Mouse (Mus musculus) stomach, postnatal 0 days (tissue): ENCODE results near the gene Birc7. TPM values are rescaled to one million over a fixed set of nuclear protein-coding genes. Genes with fewer than 3 reads are reported as not detected.

ENCODE experiments used
- ATAC-seq: fragments of 200-750 bp; cut with Nextera tagmentation; 2 replicates; pipeline ENCODE4 v1.8.0; 2017; ENCODE audit not compliant: low FRiP score, low TSS enrichment
- DNase-seq: peaks from one replicate; pipeline ENCODE4 v3.0.0-alpha.2; 2016; ENCODE audit warnings: low spot score
- H3K27ac ChIP-seq: fragments of 300-500 bp; sonication (generic); replicated peaks from 2 replicates; pipeline ENCODE4 v1.5.1; 2014; ENCODE audit warnings: mild to moderate bottlenecking, control low read depth
- H3K27me3 ChIP-seq: fragments of 300-500 bp; sonication (generic); 2 replicates; pipeline ENCODE4 v1.6.1; 2014; ENCODE audit warnings: low read length; ENCODE audit not compliant: control insufficient read depth, insufficient read depth
- H3K36me3 ChIP-seq: fragments of 300-500 bp; sonication (generic); 2 replicates; pipeline ENCODE4 v1.6.1; 2014; ENCODE audit warnings: low read length, mixed read lengths; ENCODE audit not compliant: control insufficient read depth, insufficient read depth
- H3K4me1 ChIP-seq: fragments of 300-500 bp; sonication (generic); replicated peaks from 2 replicates; pipeline ENCODE4 v1.6.1; 2014; ENCODE audit warnings: antibody characterized with exemption; ENCODE audit not compliant: control insufficient read depth, insufficient read depth
- H3K4me2 ChIP-seq: fragments of 300-500 bp; sonication (generic); replicated peaks from 2 replicates; pipeline ENCODE4 v1.6.1; 2014; ENCODE audit warnings: low read depth, mild to moderate bottlenecking, control low read depth, moderate library complexity
- H3K4me3 ChIP-seq: fragments of 300-500 bp; sonication (generic); 2 replicates; pipeline ENCODE4 v1.5.1; 2014; ENCODE audit warnings: low read depth, low read length, control low read depth
- H3K9ac ChIP-seq: fragments of 300-500 bp; sonication (generic); 2 replicates; pipeline ENCODE4 v1.6.1; 2014; ENCODE audit warnings: mild to moderate bottlenecking, low read length, control low read depth, mixed read lengths
- H3K9me3 ChIP-seq: fragments of 300-500 bp; sonication (generic); 2 replicates; pipeline ENCODE4 v1.6.1; 2016; ENCODE audit warnings: low read length; ENCODE audit not compliant: control insufficient read depth
- CTCF ChIP-seq: IDR thresholded peaks from 2 replicates; pipeline ENCODE4 v1.5.1; 2016; ENCODE audit warnings: antibody characterized with exemption, low read depth, mild to moderate bottlenecking, moderate library complexity
- EP300 ChIP-seq: optimal IDR thresholded peaks from 2 replicates; pipeline ENCODE3; 2016; ENCODE audit warnings: antibody characterized with exemption
- WGBS: fragments of 180-500 bp; shearing (Covaris S2); extraction: QIAGEN DNeasy Blood & Tissue Kit; methylation state at CpG from one replicate; pipeline ENCODE4 v1.1.7; 2014; 5-methylcytosine and 5-hydroxymethylcytosine counted together
- polyA plus RNA-seq: library from polyadenylated mRNA; unstranded; fragments of >200 nt; fragmentation: Nextera tagmentation; extraction: Ambion mirVana; gene quantifications from 2 replicates; pipeline ENCODE4 v1.2.1, GENCODE M21; 2015

Birc7 gene
- 0.06 and 0.11 TPM in 2 replicates for polyA plus RNA-seq

GRCm38 (mm10) chr2:180928723-180929122 is at the start of gene Birc7:
Gene Birc7 (plus strand): TSS chr2:180929023.
- Histone ChIP-seq H3K4me1 (no peaks in the 10 kb centered on the region), H3K4me3 (no peak within 1 kb of the TSS), H3K9me3 (no peaks in the 10 kb centered on the region), H3K36me3 (no peaks in the 10 kb centered on the region), H3K27me3 (no peaks in the 10 kb centered on the region), H3K27ac (no peak within 1 kb of the TSS), H3K4me2 (no peak within 1 kb of the TSS), H3K9ac (no peak within 1 kb of the TSS)
- no peak for TF ChIP-seq EP300
- no peak for TF ChIP-seq CTCF
- 58% methylated on average over 4 of the region's 4 CpGs for WGBS
- DNase-seq (no peak), ATAC-seq (no peak)

- Histone ChIP-seq H3K4me3 (no peak overlapping the region), H3K9me3 (no peaks in the 10 kb centered on the region), H3K27me3 (no peaks in the 10 kb centered on the region), H3K4me2 (no peak overlapping the region), H3K36me3 (no peaks in the 10 kb centered on the region), H3K4me1 (no peaks in the 10 kb centered on the region), H3K27ac (no peak overlapping the region), H3K9ac (no peak overlapping the region)
- TF ChIP-seq CTCF (no peak), EP300 (no peak)
- DNase-seq (no peak), ATAC-seq (no peak)
- WGBS = 63% methylated on average over 7 of the region's 7 CpGs
Observed at GRCm38 (mm10) chr2:180879365-180880067, 49.3 kb upstream of the Birc7 start.

- Histone ChIP-seq H3K4me3 (no peak overlapping the region), H3K9ac (no peak overlapping the region), H3K27ac (no peak overlapping the region), H3K9me3 (no peaks in the 10 kb centered on the region), H3K4me1 (no peaks in the 10 kb centered on the region), H3K36me3 (no peaks in the 10 kb centered on the region), H3K27me3 (no peaks in the 10 kb centered on the region), H3K4me2 (no peak overlapping the region)
- DNase-seq (no peak), ATAC-seq (no peak)
- 57% methylated on average over 9 of the region's 9 CpGs for WGBS
- TF ChIP-seq EP300 (no peak), CTCF (no peak)
Observed at GRCm38 (mm10) chr2:180881281-180881680, 47.5 kb upstream of the Birc7 start.

- Histone ChIP-seq H3K36me3 (no peaks in the 10 kb centered on the region), H3K27me3 (peaks cover 6% of the 10 kb centered on the region; the same call in 1 of the 2 replicates), H3K27ac (no peak overlapping the region), H3K9me3 (no peaks in the 10 kb centered on the region), H3K4me1 (no peaks in the 10 kb centered on the region), H3K4me2 (no peak overlapping the region), H3K4me3 (no peak overlapping the region), H3K9ac (no peak overlapping the region)
- DNase-seq (no peak), ATAC-seq (no peak)
- 60% methylated on average over 5 of the region's 5 CpGs for WGBS
- TF ChIP-seq EP300 (no peak), CTCF (no peak)
Observed at GRCm38 (mm10) chr2:180885270-180885669, 43.6 kb upstream of the Birc7 start.

- Histone ChIP-seq H3K27me3 (peaks cover 35% of the 10 kb centered on the region; the same call in 1 of the 2 replicates), H3K27ac (no peak overlapping the region), H3K9me3 (no peaks in the 10 kb centered on the region), H3K4me2 (no peak overlapping the region), H3K4me1 (peaks cover 8% of the 10 kb centered on the region; the same call in 1 of the 2 replicates), H3K9ac (no peak overlapping the region), H3K36me3 (no peaks in the 10 kb centered on the region), H3K4me3 (no peak overlapping the region)
- 8% methylated on average over 19 of the region's 19 CpGs for WGBS
- DNase-seq (no peak), ATAC-seq (no peak)
- TF ChIP-seq EP300 (no peak), CTCF (no peak)
Observed at GRCm38 (mm10) chr2:180889271-180889920, 39.4 kb upstream of the Birc7 start.

GRCm38 (mm10) chr2:180889921-180890280 is 38.9 kb upstream of the Birc7 start:
- peaks cover 40% of the 10 kb centered on the region; the same call in 1 of the 2 replicates for H3K27me3 ChIP-seq
- ATAC-seq (no peak), DNase-seq (no peak)
- 28% methylated on average over 4 of the region's 4 CpGs for WGBS
- no peak overlapping the region for H3K4me3 ChIP-seq
- no peaks in the 10 kb centered on the region for H3K9me3 ChIP-seq
- TF ChIP-seq EP300 (no peak), CTCF (no peak)
- peaks cover 8% of the 10 kb centered on the region; the same call in 1 of the 2 replicates for H3K4me1 ChIP-seq
- H3K9ac ChIP-seq = no peak overlapping the region
- no peak overlapping the region for H3K27ac ChIP-seq
- H3K4me2 ChIP-seq = no peak overlapping the region
- no peaks in the 10 kb centered on the region for H3K36me3 ChIP-seq
